Mouse (Mus musculus): ENCODE data around the gene Evc2.

Gene Evc2

DNA sequence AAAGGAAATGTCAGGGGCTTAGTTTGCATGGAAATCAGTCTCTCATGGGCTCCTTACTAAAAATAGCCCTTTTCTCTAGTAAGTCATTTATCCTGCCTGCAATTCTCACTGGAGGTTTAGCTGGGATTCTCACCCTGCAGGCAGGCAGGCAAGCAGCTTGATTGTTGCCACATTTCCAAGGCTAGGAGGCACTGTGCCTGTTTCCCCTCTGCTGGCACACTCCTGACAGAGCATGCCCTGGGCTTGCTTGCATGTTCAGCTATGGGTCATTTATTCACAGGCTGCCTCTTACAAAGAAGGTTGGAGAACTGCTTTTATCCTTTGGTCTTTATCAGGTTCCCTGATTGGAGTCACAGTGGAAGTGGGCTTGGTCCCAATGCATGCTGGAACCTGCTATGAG is 27.5 kb downstream of the Evc2 start:
- DNase-seq (ENCODE audit: inconsistent ontology term), result peak; percentile 12

DNA sequence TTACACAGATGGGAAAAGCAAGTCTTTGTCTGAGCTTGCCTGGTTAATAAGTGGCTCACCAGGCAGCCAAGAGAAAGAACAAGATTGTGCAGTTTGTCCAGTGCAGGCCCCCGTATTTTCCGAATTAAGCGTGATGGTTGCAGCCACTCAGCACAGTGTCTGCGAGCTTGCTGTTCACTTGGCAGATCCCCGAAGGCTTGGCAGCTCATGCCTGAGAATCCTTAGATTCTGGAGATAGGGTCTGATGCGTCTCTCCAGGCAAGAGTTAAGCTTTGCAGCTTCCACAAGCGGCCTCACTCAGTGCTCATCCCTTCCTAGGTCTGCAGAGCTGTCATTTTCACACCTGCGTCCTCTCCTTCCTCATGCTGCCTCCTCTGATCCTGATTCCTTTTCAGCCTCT is 30.5 kb downstream of the Evc2 start:
- DNase-seq (ENCODE audit: inconsistent ontology term), result no peak

DNA sequence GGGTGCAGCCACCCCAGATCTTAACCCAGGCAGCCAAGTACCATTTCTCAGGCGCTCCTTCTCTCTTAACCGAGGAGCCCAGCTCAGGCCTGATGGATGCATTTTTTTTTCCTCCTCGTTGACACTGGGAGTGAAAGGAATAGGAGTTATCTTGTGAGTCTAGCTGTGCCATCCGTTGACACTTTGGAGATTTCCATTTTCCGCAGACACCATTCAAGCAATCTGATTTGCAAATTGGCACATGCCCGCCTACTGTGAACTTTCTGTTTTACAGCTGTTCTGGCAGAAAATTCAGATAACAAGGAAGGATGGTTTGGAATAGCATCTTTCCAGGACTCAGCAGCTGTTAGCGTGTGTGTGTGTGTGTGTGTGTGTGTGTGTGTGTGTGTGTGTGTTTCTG is 39.1 kb downstream of the Evc2 start:
- no peak for DNase-seq (ENCODE audit: inconsistent ontology term)

DNA sequence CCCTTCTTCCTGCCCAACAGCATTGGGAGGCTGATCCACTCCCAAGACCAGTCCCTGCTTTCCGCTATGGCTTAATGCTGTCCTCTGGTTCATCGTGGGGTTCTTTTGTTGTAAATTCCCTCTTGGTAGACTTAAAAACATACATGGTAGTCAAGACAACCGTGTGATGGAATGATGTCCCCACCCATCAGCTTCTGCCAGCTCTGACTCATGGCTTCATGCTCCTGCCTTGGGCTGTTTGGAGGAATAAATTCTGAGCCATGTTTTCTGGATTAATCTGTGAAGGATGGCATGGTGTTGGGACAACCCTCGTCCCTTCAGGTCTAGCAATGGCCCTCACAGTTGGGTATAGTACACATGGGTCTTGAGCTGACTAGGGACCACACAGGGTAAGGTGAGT is 42.3 kb downstream of the Evc2 start:
- peak; percentile 12 for DNase-seq (ENCODE audit: inconsistent ontology term)

DNA sequence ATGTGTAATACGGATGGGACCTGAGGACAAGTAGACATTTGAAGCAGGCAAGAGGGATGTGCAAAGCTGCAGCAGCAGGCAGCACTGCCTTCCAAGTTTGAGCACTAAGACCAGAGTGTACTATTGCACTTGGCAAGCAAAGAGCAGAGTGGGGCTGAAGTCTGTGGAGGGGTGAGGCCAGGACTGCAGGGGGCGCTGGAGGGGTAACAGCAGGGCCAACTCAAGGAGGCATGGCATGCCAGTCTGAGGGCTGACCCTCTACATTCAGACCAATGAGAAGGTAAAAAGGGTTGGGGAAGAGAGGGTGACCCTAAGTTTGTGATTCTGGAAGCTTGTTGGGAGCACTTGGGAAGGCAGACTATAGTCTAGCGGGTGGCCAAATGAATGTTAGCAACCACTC is 45.3 kb downstream of the Evc2 start:
- no peak for DNase-seq (ENCODE audit: inconsistent ontology term)

DNA sequence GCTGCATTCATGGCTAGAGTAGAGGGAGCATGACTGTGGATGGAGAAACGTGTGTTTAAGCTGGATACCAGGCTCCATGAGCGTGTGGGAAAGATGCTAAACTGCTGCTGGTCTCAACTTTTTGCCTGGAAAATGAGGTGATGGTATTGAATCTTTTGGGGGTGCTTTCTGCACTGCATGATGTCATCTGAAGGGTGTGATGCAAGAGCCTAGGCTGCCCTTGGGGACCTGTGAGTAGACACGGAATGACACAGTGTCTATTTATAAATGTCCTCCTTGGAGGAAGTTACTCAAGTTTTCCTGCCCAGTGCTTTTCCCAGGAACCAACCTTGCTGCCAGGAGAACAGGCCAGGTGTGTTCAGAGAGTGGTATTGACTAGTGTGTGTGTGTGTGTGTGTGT is 50.3 kb downstream of the Evc2 start:
- DNase-seq (ENCODE audit: inconsistent ontology term), result no peak

DNA sequence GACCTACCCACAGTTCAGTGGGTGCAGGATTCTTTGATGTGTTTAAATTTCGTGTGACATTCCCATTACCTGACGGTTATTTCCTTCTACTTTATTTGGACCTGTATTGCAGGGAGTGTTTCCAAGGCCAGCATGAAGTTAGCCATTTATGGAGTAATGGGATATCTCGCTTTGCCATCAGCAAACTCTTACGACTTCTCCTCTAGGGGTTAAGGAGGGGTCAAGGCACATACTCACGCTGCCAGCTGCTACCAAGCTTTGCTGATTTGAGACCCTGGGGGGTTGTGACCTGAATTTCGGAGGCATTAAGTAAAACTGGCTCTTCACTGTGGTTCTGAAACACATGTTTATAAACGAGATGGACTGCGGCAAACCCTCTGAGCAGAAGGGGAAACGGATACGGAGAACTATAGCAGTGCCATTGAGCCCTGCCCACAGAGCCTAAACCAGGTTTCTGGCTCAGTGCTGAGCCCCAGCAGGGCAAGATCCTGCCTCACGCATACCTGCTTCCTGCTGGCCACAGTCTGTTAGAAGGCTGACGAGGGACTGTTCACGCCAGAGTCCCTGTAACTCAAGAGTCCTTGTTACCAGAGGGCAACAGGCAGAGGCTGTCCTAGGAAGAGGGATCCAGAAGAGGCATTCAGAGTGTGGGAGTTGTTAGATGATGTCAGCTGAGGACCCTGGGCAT is 51.7 kb downstream of the Evc2 start:
- DNase-seq (ENCODE audit: inconsistent ontology term), result no peak

DNA sequence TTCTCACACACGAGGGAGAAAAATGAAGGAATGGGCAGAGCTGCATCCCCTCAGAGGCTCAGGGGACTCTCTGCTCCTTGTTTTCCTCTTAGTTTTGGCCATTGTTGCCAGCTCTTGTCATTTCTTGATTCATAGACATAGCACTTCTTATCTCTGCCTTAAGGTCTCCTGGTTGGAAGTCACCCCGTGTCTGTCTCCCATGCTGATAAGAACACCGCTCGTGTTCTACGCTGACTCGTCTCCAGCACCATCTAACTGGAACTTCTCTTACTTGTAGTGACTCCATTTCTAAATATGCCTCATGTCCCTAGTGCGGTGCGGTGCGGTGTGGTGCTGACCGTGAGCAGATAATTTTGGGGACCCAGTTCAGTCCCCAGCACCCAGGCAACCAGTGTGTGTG is 52.6 kb downstream of the Evc2 start:
- no peak for DNase-seq (ENCODE audit: inconsistent ontology term)

DNA sequence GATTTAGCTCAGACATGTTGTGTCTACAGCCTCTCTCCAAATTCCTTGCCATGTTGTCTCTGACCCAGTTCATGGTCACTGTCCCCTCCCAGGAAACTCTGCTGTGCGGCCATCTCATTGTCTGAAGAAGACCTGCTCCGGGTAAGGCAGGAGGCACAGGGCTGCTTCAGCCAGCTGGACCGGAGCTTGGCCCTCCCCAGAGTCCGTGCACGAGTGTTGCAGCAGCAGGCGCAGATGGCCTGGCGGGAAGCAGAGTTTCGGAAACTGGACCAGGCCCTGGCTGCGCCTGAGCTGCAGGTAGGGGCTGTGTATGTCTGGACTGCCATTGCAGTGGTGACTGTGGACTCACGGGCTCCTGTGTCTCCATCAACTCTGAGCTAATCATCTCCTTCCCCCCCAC is 53.6 kb downstream of the Evc2 start:
- DNase-seq (ENCODE audit: inconsistent ontology term), result no peak

DNA sequence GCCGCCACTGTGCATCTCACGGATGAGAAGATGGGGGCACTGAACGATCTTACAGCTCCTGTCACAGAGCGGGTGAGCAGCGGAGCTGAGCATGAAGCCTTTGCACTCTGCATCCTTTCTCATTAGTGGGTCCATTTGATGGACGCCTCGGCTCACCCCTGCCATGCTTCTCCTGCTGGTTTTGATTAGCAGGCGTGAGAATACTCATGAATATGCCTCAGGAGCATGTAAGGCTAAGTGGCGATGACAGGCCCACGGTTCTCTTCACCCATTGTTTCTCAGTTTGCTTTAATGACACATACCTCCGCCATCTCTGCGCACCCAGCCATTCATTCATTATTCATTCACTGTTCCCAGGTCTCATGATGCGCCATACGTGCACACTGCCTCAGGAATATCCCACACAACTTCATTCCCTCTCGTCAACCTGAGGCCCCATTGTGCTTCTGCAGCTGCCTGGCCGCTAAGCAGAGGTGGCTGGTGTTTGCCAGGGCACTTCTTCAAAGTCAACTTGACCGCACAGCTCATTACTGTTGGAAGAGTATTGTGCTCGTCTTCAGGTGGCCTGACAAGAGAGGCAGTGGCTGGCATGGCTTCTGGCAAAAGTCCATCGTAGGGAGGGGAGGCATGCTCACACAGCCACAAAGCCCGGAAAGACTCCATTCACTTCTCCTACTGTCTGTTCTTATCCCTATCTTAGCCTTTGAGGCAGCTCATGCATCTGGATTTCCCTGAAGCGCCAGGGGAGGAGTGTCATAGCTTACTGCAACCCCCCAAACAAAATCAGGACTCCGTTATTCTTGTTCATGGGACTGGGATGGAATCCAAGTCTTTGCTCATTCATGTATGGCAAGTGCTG is 57.1 kb downstream of the Evc2 start:
- peak; percentile 72 for DNase-seq (ENCODE audit: inconsistent ontology term)

DNA sequence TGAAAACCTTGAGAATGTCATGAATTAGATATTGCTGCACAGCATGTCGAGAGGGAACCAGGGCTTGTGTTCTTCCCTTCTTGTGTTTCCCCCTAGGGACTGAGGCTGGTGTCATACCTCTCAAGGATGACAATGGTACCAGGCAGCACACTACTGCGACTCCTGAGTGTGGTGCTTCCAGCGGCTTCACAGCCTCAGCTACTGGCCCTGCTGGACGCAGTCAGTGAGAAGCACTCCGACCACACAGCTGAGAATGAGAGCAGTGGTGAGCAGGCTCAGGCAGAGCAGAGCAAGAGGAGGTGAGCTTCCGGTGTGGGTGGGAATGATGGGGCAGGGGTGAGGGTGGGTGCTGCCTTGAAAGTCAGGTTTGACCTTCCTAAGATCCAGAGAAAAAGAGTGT is 80.7 kb downstream of the Evc2 start:
- DNase-seq (ENCODE audit: inconsistent ontology term), result no peak

DNA sequence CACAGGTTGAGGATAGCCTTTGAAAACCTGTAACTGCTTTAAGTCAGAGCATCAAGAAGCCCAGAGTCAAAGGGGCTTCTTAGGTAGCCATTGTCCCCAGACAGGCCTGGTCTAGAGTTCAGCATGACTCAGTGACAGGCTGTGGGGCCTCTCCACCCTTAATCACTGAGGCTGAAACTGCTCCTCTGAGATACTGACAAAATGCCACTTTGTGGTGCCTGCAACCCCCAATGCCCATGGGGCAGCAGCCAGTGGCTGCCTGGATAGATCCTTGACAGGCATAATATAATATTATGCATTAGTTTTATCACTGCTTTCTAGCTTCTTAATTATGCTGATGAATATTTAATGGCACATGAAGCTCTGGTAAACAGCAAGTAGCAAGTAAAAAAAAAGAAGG is 88.9 kb downstream of the Evc2 start:
- DNase-seq (ENCODE audit: inconsistent ontology term), result no peak

DNA sequence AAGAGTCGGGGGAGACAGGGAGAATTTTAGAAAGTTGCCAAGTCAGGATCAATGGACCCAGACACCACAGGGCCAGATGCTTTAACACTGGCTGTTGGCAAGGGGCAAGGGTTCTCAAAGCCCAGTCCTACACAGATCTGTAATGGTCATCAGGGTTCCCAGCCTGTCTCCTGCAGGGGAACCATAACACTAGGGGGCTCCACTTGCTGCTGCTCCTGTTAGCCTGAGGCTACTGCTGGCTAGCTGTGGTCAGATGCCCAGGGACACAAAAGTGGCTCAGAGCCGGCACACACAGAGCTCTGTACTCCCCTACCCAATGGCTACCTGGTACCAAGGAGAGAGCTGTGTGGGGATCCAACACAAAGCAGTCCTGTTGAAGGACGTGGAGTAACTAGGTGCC is 97.1 kb downstream of the Evc2 start:
- no peak for DNase-seq (ENCODE audit: inconsistent ontology term)

DNA sequence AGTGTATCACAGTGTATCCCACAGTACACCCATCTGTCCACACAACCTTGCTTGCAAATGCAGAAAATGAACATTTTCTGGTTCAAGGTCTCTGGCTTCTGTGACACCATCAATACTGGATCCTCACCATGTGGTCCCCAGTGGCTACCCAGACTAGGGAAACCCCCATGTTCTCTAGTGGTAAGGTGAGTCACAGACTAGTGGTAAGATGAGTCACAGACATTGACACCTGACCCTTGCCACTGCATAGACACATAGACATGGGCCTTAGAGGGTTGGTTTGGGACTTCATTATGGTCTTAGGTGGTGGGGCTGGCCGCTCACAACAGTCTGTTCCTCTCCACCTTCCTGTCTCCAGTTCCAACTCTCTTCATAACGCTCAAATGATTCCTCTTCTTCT is 104.5 kb downstream of the Evc2 start:
- no peak for DNase-seq (ENCODE audit: inconsistent ontology term)

DNA sequence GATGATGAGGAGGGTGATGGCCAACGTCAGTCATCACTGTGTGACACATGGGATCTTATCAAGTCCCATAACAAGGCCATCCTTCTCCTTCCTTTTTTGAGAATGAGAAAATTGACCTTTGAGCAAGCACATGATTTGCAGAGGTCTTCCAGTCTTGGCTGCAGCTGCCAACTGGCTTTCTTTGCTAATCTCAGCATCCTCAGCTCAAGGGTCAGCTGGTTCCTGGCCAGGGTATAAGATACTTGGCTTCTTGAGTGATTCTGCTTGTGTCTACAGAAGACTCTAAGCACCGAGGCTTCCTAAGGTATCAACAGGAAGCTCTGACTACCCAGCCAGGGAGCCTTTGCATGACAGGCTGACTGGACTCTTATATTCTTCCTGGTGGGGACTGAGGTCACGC is 109.2 kb downstream of the Evc2 start:
- no peak for DNase-seq (ENCODE audit: inconsistent ontology term)

DNA sequence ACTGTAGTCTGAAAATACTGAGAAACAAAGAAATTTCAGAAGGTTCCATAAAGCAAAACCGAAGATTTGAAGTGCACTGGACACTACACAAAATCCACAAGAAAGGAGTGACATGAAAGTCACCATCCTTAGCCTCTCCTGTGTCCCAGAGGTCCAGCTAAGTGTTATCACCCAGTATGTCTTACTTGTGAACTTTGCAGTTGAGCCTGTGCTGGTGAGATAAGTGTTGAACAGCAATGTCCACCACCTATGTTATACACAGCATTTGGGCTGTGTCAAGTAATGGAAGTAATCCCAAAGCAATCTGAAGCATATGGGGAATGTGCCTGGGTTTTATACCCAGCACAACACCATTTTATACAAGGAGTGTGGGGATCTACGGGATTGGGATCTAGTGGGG is 118.3 kb downstream of the Evc2 start:
- DNase-seq (ENCODE audit: inconsistent ontology term), result no peak

DNA sequence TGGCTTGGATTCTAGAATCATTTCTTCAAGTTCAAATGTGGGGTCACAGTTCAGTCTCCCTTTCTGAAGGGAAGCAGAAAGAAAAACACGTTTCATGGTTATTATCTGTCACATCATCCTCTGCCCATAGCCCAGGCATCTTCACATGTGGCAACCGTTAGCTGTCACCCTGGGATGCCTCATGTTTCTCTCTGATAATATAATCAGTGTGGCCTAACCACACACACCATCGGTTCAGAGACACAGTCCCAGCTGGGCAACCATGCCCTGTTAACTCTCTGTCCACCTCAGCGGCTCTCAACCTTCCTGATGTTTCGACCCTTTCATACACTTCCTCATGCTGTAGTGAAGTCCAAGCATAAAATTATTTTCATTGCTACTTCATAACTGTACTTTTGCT is 118.9 kb downstream of the Evc2 start:
- no peak for DNase-seq (ENCODE audit: inconsistent ontology term)

DNA sequence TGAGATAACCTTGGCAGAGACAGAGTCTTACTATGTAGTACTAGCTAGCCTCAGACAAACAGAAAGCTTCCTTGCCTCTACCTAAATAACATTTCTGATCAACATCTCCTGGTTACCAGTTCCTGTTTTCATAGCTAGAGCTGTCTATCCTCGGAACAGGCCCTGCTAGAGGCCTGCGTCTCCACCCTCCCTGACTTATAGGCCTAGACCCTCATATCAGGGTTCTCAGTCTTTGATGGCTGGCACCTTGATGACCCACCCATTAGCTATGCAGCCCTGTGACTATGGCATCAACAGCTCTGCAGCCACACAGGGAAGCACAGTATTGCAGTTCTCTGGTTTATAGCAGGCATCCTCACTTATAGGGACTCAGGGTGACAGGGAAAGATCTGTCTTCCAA is 119.5 kb downstream of the Evc2 start:
- no peak for DNase-seq (ENCODE audit: inconsistent ontology term)

DNA sequence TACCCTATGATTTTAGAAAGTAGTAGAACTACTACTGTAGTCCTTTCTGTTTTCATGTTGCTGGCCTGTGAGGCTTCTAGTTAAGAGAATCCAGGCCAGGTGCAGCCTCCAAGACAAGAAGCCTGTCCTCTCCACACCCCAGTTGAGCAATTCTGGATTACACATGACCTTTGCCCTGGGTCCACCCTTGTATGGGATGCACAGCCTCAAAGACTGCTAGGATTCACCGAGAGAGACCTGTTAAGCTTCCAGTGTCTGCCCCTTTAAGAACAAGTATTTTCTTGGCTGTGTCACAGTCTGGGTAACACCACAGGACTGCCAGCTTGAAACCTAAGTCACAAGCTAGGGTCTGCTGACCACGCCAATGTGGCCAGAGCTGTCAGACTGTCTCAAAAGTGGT is 119.9 kb downstream of the Evc2 start:
- no peak for DNase-seq (ENCODE audit: inconsistent ontology term)

DNA sequence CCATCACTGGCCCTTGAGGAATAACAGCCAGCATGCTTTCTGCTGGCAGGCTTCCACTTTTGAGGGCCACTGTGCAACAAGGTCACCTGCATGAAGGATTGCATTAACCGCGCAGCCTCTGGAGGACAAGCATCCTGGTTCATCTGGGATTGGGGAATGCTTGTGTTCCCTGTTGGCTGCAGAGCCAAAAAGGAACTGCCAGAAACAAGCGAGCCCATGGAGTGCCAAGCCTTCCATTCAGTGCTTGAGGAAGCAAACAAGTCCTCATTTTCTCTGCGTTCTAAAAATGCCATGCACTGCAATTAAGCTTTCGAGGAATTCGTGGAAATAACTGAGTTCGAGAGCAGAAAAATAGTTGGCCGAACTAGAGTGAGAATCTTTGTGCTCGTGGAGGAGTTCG is 127.2 kb downstream of the Evc2 start:
- DNase-seq (ENCODE audit: inconsistent ontology term), result no peak

DNA sequence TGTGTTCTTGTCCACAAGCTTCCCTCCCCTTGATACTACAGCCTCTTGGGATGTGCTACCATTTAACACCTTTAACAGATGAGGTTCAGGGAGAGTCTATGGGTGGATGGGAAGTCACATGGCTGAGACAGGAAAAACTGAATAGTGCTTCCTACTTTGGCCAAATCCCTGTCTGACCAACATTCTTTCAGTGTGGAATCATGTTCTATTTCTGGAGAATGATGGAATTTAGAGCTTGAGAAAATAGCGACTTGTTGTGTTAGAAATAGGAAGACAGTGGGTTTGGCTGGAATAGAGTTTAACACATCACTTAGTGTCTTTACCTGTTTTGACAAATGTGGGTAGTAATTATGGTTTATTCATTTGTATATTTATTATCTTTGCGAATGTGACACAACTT is 129.3 kb downstream of the Evc2 start:
- DNase-seq (ENCODE audit: inconsistent ontology term), result peak; percentile 36

DNA sequence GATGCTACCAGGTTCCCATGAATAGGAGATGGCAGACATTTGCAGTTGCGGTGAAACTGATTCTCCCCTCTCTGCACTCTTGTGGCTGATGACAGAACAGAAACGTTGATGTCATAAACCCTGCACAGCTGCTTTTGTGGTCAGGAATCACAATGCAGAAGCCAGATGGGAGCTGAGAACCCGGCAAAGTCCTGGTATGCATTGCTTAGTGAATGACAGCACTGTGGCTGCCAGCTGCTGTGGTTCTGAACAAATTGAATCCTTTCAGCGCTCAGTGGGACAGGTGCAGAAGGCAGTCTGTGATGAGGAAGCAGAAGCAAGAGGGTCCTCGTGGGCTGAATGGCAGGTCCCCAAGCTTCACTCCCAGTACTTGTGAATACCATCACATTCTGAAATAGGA is 130.7 kb downstream of the Evc2 start:
- no peak for DNase-seq (ENCODE audit: inconsistent ontology term)

DNA sequence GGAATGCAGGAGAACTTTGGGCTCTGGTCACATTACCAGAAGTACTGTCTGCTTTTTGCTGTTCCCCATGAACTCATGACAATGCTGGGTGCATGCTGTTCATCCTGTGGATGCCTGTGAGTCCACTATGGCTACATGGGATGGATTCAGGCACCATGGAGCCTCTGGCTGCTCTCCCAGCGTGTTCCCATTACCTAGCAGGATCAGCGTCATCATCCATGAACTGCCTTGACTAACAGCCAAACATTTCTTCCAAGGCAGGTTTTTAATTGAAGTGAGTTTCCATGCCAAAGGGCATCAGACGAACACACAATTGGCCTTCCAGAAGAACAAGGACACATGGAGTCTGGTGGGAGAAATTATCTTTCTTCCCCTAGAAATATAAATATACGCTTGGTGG is 133.3 kb downstream of the Evc2 start:
- no peak for DNase-seq (ENCODE audit: inconsistent ontology term)
